Mouse (Mus musculus) CD4-positive helper T cell, adult 2 months (primary cell): Measurements from ENCODE around the gene Tmem86b.
"Not testable (repeated sequence)": the region's sequence is repeated elsewhere in the genome, so short reads cannot be mapped to it uniquely, and the experiment has no call there.

ENCODE experiments used
- DNase-seq: peaks from one replicate; pipeline ENCODE4 v3.0.0-alpha.2; 2012; ENCODE audit warnings: low read depth, missing footprints, low spot score

Gene Tmem86b

DNA sequence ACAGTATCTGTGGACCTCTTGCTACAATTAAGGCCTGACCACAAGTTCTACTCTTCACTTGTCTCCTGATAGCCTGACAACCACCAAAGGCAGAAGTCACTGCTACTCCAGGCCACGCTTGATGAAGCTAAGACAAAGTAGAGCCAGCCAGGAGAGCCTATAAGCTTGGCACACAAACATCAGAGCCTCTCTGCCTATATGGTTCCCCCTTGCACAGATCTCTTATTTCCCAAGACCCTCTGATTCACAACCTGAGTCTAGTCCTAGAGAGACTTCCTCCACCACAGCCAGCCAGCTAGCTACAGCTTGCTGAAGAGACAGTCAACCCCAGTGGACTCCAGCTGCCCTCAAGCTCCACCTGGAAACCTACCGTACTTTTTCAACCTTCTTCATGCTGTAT lies 16.8 kb upstream of the Tmem86b start:
- no peak for DNase-seq

- DNase-seq: peak; percentile 76
Measured at GRCm38 (mm10) chr7:4647291-4647690, 16.1 kb upstream of the Tmem86b start.

DNA sequence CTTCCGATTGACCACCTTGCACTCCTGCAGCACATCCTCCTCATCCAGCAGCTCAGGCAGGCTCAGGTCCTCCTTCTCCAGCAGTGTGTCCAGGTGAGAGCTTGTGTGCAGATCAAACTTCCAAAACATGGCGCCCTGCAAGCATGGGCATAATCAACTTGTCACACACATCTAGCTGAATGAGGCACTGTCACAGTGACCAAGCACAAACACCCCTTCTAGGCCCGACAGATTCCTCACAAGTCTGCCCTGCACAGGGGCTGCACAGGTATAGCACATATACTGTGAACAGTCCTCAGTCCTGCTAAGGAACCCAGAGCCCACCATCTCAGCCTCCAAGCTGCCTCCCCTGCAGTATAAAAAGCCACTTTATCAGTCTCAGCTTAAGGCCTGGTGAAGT lies 15.6 kb upstream of the Tmem86b start:
- no peak for DNase-seq

DNA sequence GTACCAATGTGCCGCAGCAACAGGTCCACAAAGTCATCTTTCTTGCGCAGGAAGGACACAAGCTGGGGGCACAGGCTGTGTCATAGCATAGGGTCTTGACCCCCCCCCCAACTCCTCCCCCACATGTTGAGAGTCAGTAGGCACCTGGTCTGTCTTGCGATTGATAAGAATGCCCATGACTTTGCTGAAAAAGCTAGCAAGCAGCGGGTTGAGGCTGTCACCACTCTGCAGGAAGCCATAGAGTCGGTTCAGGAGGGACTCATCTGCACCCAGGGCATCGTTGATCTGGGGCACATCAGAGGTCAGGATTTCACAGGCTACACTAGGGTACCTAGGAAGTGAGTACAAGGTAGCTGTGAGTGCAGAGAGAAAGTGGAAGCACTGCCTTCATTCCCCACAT lies 12.0 kb upstream of the Tmem86b start:
- no peak for DNase-seq

GRCm38 (mm10) chr7:4641956-4642355 lies 10.7 kb upstream of the Tmem86b start:
- no peak for DNase-seq

DNA sequence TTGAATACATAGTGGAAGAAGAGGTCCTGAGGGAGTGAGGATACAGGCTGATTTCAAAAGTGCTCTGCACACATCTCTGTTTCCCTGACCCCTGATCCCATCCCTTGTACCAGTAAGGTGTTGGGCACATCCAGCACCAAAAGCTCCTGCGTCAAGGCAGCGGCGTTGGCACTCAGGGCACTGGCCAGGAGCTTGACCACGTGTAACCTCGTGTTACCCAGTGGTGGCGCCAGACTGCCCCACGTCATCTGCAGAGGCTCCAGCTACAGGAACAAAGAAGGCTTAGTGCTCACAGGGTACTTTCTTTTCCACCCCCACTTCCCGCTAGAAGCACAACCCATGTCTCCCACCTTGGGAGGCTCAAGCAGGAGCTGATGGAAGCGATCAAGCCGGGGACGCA lies 9.9 kb upstream of the Tmem86b start:
- DNase-seq: no peak

- no peak for DNase-seq
Measured at GRCm38 (mm10) chr7:4636179-4636578, 5.0 kb upstream of the Tmem86b start.

- DNase-seq: no peak
Measured at GRCm38 (mm10) chr7:4630198-4630597, 1.0 kb downstream of the Tmem86b start.

GRCm38 (mm10) chr7:4629586-4629985 lies 1.6 kb downstream of the Tmem86b start:
- no peak for DNase-seq

DNA sequence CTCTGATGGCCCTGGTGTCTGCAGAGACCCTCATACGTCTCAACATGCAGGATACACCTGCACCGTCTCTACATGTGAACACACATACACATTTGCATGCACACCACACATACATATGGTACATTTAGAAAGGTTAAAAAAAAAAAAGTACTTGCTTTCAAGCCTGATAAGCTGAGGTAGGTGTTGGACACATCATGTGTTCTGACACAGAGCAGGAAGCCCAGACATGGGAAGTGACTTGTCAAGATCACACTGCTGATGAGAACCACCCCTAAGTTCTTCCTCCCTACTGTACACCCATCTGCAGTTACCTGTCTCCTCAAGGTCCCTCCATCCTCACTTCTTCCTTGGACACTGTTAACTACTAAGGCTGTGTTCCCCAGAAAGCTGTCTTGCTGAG lies 5.3 kb downstream of the Tmem86b start:
- no peak for DNase-seq

DNA sequence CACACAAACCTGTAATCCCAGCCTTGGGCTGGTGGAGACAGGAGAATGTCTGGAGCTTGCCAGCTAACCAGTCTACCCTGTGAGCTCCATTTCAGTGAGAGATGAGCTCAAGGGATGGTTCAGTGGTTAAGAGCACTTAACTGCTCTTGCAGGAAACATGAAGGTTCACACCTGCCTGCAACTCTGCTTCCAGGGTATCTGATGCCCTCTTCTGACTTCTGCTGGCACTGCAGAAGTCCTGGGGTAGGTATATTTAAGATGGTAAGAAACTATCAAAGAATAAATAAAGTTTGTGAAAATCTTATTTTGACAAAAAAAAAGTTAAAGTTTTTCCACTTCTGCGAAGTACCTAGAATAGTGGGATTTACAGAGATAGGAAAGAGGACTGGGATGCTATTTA lies 6.9 kb downstream of the Tmem86b start:
- peak; percentile 55 for DNase-seq

DNA sequence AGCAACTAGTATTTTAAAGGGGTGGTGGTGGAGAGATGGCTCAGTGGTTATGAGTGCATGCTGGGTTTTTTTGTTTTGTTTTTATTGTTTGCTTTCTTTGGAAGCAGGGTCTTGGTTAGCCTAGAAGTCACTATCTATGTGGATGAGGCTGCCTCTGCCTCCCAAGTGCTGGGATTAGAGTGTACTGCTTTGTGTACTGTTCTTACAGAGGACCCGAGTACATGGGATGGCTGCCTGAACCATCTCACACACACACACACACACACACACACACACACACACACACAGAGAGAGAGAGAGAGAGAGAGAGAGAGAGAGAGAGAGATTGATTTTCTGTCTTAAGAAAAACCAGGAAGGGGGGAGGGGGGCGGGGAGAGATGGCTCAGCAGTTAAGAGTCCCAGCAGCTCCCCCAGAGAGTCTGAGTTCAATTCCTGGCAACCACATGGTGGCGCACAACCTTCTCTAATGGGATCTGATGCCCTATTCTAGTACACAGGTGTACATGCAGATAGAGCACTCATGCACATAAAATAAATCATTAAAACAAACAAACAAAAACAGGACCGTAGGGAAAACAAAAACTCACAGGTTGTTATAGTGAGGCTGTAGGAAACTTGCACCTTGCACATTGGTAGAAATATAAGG lies 7.6 kb downstream of the Tmem86b start:
- DNase-seq: peak; percentile 77

GRCm38 (mm10) chr7:4619979-4620378 lies 11.2 kb downstream of the Tmem86b start:
- DNase-seq: peak; percentile 51

GRCm38 (mm10) chr7:4613740-4614403 lies 17.4 kb downstream of the Tmem86b start:
- DNase-seq: peak; percentile 81

DNA sequence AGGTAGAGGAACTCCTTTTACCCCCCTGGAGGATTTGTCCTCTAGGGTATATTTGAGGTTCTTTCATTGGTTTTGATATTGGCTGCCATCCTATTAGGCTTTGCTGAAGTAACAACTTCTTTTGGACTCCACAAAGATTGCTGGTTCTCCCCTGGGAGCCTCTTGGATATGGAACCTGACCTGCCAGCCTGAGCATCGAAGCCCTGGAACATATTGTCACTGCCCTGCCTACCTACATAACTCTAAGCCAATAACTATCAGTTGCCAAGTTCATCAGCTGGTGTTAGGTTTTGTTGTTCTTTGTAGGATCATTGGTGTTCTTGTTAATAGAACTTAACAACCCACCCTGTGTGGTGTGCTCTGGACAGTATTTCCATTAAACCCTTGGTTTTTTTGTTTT lies 18.3 kb downstream of the Tmem86b start:
- DNase-seq: no peak

- no peak for DNase-seq
Measured at GRCm38 (mm10) chr7:4612386-4612785, 18.8 kb downstream of the Tmem86b start.

GRCm38 (mm10) chr7:4611921-4612341 lies 19.3 kb downstream of the Tmem86b start:
- no peak for DNase-seq

GRCm38 (mm10) chr7:4611511-4611910 lies 19.7 kb downstream of the Tmem86b start:
- DNase-seq: no peak

- no peak for DNase-seq
Measured at GRCm38 (mm10) chr7:4608002-4608401, 23.2 kb downstream of the Tmem86b start.

- no peak for DNase-seq
Measured at GRCm38 (mm10) chr7:4603873-4604272, 27.3 kb downstream of the Tmem86b start, which contains the start of gene Ptprh. Gene Ptprh (minus strand): TSS chr7:4604041.

DNA sequence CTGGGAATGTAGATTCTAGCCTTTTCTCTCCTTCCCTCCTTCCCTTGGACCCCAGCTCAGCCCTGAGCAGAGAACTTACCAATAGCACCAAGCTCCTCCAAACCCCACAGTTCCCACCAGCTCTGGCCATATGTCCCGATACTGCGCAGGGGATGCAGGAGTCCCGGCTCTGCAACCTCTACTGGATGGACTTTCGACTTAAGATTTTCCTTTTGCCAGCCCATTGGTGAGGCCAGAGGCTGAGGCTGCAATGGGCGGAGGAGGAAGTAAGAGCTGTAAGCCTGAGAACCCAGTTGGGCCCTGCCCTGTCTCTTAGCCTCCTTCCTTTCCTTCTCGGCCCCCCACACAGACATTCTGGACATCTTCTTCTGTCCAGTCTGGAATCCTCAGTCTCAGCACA lies 28.3 kb downstream of the Tmem86b start:
- no peak for DNase-seq

GRCm38 (mm10) chr7:4597046-4597445 lies 34.2 kb downstream of the Tmem86b start:
- not testable (repeated sequence) for DNase-seq

- DNase-seq: not testable (repeated sequence)
Measured at GRCm38 (mm10) chr7:4581481-4581880, 49.7 kb downstream of the Tmem86b start.
